Mouse (Mus musculus) lung, postnatal 0 days (tissue): ENCODE data around the gene Bahcc1. TPM values are rescaled to one million over a fixed set of nuclear protein-coding genes. Genes with fewer than 3 reads are reported as not detected.

Experiments used
- ATAC-seq: fragments of 200-750 bp; cut with Nextera tagmentation; 2 replicates; pipeline ENCODE4 v1.8.0; 2017; ENCODE audit warnings: moderate library complexity
- DNase-seq: peaks from one replicate; pipeline ENCODE4 v3.0.0-alpha.2; 2016; ENCODE audit warnings: low spot score
- H3K27ac ChIP-seq: fragments of 300-500 bp; sonication (generic); 2 replicates; pipeline ENCODE4 v1.5.1; 2014; ENCODE audit warnings: antibody characterized with exemption, mild to moderate bottlenecking, low read length, mixed read lengths
- H3K27me3 ChIP-seq: fragments of 300-500 bp; sonication (generic); replicated peaks from 2 replicates; pipeline ENCODE4 v1.6.1; 2014; ENCODE audit warnings: low read length, mixed read lengths; ENCODE audit not compliant: insufficient read depth
- H3K36me3 ChIP-seq: fragments of 300-500 bp; sonication (generic); 2 replicates; pipeline ENCODE4 v1.6.1; 2014; ENCODE audit warnings: low read length, mixed read lengths; ENCODE audit not compliant: insufficient read depth
- H3K4me1 ChIP-seq: fragments of 300-500 bp; sonication (generic); 2 replicates; pipeline ENCODE4 v1.6.1; 2014; ENCODE audit warnings: antibody characterized with exemption, low read depth, low read length, mixed read lengths; ENCODE audit not compliant: insufficient read depth
- H3K4me2 ChIP-seq: fragments of 300-500 bp; sonication (generic); replicated peaks from 2 replicates; pipeline ENCODE4 v1.6.1; 2014; ENCODE audit warnings: low read depth, mild to moderate bottlenecking, low read length, moderate library complexity, mixed read lengths
- H3K4me3 ChIP-seq: fragments of 300-500 bp; sonication (generic); 2 replicates; pipeline ENCODE4 v1.5.1; 2014; ENCODE audit warnings: low read depth, low read length
- H3K9ac ChIP-seq: fragments of 300-500 bp; sonication (generic); replicated peaks from 2 replicates; pipeline ENCODE4 v1.6.1; 2014; ENCODE audit warnings: low read depth, mild to moderate bottlenecking
- H3K9me3 ChIP-seq: fragments of 300-500 bp; sonication (generic); 2 replicates; pipeline ENCODE4 v1.6.1; 2016; ENCODE audit warnings: low read length, mixed read lengths
- CTCF ChIP-seq: IDR thresholded peaks from 2 replicates; pipeline ENCODE4 v1.5.1; 2016; ENCODE audit warnings: antibody characterized with exemption, mild to moderate bottlenecking
- EP300 ChIP-seq: IDR thresholded peaks from 2 replicates; pipeline ENCODE4 v1.6.1; 2016; ENCODE audit warnings: antibody characterized with exemption, mild to moderate bottlenecking, control low read depth
- WGBS: fragments of 180-500 bp; shearing (Covaris S2); extraction: QIAGEN DNeasy Blood & Tissue Kit; methylation state at CpG from one replicate; pipeline ENCODE4 v1.1.7; 2014; 5-methylcytosine and 5-hydroxymethylcytosine counted together
- polyA plus RNA-seq: library from polyadenylated mRNA; unstranded; fragments of >200 nt; fragmentation: Nextera tagmentation; extraction: Ambion mirVana; gene quantifications from 2 replicates; pipeline ENCODE4 v1.2.1, GENCODE M21; 2015

The Bahcc1 gene
- polyA plus RNA-seq, 1 experiment from 2014 or later, result 6.6 TPM

- WGBS, result under 1% methylated on average over 52 of the region's 68 CpGs
Observed at GRCm38 (mm10) chr11:120189459-120190312, 43.1 kb upstream of the Bahcc1 start.

GRCm38 (mm10) chr11:120190526-120191412 lies 42.0 kb upstream of the Bahcc1 start:
- Histone ChIP-seq H3K27me3 (no peaks in the 10 kb centered on the region), H3K36me3 (no peaks in the 10 kb centered on the region), H3K9me3 (no peaks in the 10 kb centered on the region), H3K4me2 (peak overlapping the region; percentile 94), H3K27ac (peak overlapping the region; percentile 67), H3K4me3 (peak overlapping the region; percentile 85), H3K9ac (no peak overlapping the region), H3K4me1 (peaks cover 17% of the 10 kb centered on the region)
- DNase-seq (no peak), ATAC-seq (no peak)
- TF ChIP-seq CTCF (no peak), EP300 (no peak)
- 43% methylated on average over 14 of the region's 14 CpGs for WGBS

More at GRCm38 (mm10) chr11:120189459-120190312, 43.1 kb upstream of the Bahcc1 start:
- no peaks in the 10 kb centered on the region for H3K36me3 ChIP-seq
- H3K9me3 ChIP-seq, result no peaks in the 10 kb centered on the region
- DNase-seq (peak; percentile 99), ATAC-seq (peak; percentile 95)
- TF ChIP-seq CTCF (no peak), EP300 (peak; percentile 3; the same call in 1 of the 2 replicates)
- peak overlapping the region; percentile 96 for H3K9ac ChIP-seq
- peaks cover 24% of the 10 kb centered on the region for H3K4me1 ChIP-seq
- H3K27me3 ChIP-seq, result no peaks in the 10 kb centered on the region
- H3K27ac ChIP-seq, result peak overlapping the region; percentile 97
- H3K4me3 ChIP-seq, result peak overlapping the region; percentile 85
- peak overlapping the region; percentile 94 for H3K4me2 ChIP-seq

GRCm38 (mm10) chr11:120198831-120199230 lies 33.9 kb upstream of the Bahcc1 start:
- ATAC-seq (no peak), DNase-seq (no peak)
- no peak overlapping the region for H3K9ac ChIP-seq
- no peak overlapping the region for H3K27ac ChIP-seq
- no peaks in the 10 kb centered on the region for H3K36me3 ChIP-seq
- H3K27me3 ChIP-seq, result no peaks in the 10 kb centered on the region
- H3K4me2 ChIP-seq, result no peak overlapping the region
- H3K4me1 ChIP-seq, result no peaks in the 10 kb centered on the region
- no peak for TF ChIP-seq EP300
- no peak for TF ChIP-seq CTCF
- WGBS, result 31% methylated on average over 13 of the region's 13 CpGs
- no peak overlapping the region for H3K4me3 ChIP-seq
- no peaks in the 10 kb centered on the region for H3K9me3 ChIP-seq

- H3K9me3 ChIP-seq, result no peaks in the 10 kb centered on the region
- DNase-seq (no peak), ATAC-seq (peak; percentile 26; the same call in 1 of the 2 replicates)
- no peak overlapping the region for H3K27ac ChIP-seq
- no peak overlapping the region for H3K9ac ChIP-seq
- WGBS, result 61% methylated on average over 7 of the region's 7 CpGs
- no peaks in the 10 kb centered on the region for H3K27me3 ChIP-seq
- H3K36me3 ChIP-seq, result no peaks in the 10 kb centered on the region
- TF ChIP-seq EP300 (peak; percentile 7; the same call in 1 of the 2 replicates), CTCF (no peak)
- H3K4me3 ChIP-seq, result no peak overlapping the region
- no peaks in the 10 kb centered on the region for H3K4me1 ChIP-seq
- no peak overlapping the region for H3K4me2 ChIP-seq
Observed at GRCm38 (mm10) chr11:120199766-120200165, 33.0 kb upstream of the Bahcc1 start.

- 46% methylated on average over 6 of the region's 6 CpGs for WGBS
- H3K4me3 ChIP-seq, result no peak overlapping the region
- H3K9ac ChIP-seq, result no peak overlapping the region
- H3K27me3 ChIP-seq, result no peaks in the 10 kb centered on the region
- no peaks in the 10 kb centered on the region for H3K36me3 ChIP-seq
- no peak for DNase-seq
- H3K4me1 ChIP-seq, result no peaks in the 10 kb centered on the region
- H3K27ac ChIP-seq, result no peak overlapping the region
- H3K4me2 ChIP-seq, result no peak overlapping the region
- TF ChIP-seq EP300, result no peak
- no peak for TF ChIP-seq CTCF
- no peak; the same call in 1 of the 2 replicates for ATAC-seq
- H3K9me3 ChIP-seq, result no peaks in the 10 kb centered on the region
Observed at GRCm38 (mm10) chr11:120200621-120201020, 32.1 kb upstream of the Bahcc1 start.

- no peaks in the 10 kb centered on the region for H3K9me3 ChIP-seq
- no peak overlapping the region for H3K4me2 ChIP-seq
- no peaks in the 10 kb centered on the region for H3K36me3 ChIP-seq
- no peak overlapping the region for H3K9ac ChIP-seq
- DNase-seq (no peak), ATAC-seq (no peak)
- no peak overlapping the region for H3K4me3 ChIP-seq
- peaks cover 7% of the 10 kb centered on the region for H3K4me1 ChIP-seq
- no peak overlapping the region for H3K27ac ChIP-seq
- 87% methylated on average over 5 of the region's 5 CpGs for WGBS
- TF ChIP-seq CTCF, result no peak
- TF ChIP-seq EP300, result no peak
- no peaks in the 10 kb centered on the region for H3K27me3 ChIP-seq
Observed at GRCm38 (mm10) chr11:120204200-120204599, 28.5 kb upstream of the Bahcc1 start.
